Mouse (Mus musculus) liver, embryonic 14.5 days (tissue): ENCODE data around the gene Ptk6.

Source experiments
- CTCF ChIP-seq: IDR thresholded peaks from 2 replicates; pipeline ENCODE4 v1.5.1; 2016; ENCODE audit warnings: antibody characterized with exemption, low read depth, control low read depth
- EP300 ChIP-seq: IDR thresholded peaks from 2 replicates; pipeline ENCODE4 v1.6.1; 2016; ENCODE audit warnings: antibody characterized with exemption, low read depth

DNA sequence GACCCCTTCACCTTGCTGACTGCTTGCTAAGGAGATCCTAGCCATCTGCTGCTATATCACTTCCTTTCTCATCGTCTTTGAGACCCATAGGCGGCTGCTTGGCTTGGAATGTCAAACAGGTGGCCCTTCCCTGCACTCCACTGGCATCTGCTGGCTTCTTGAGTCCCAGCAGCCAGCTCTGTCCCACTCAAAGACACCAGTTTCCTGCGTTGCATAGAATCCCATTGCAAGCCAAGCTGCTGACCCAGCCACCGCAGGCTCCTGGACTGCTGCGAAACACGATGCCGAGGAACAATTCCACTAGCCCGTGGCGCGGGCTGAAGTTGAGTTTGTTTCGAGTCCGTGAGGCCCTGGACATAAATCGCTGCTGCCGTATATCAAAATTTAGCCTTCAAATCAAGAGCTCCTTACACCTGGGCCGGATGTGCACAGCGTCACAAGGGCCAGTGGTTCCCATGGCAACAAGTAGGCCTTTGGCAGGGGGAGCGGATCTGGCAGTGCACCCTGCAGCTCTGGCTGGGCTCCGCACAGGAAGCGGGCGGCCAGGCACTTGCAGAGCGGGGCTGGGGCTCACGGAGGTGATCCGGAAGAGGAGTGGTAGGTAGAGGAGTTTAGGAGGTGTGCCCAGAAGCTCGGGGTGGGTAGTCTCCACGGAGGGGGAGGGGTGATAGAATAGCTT lies 17.1 kb upstream of the Ptk6 start, which contains the start of gene Fndc11:
- TF ChIP-seq CTCF (peak; percentile 20; the same call in 1 of the 2 replicates), EP300 (no peak)
